Mouse (Mus musculus) embryo, embryonic 10.5 days (tissue): ENCODE results near the gene Otud6a.
A peak's percentile ranks its signal among the peaks of the same experiment; 100 is the strongest.
"Not testable (repeated sequence)": the region's sequence is repeated elsewhere in the genome, so short reads cannot be mapped to it uniquely, and the experiment has no call there.

Experiments
- DNase-seq: peaks from one replicate; pipeline ENCODE4 v3.0.0-alpha.2; 2015; ENCODE audit warnings: low spot score

The Otud6a gene

DNA sequence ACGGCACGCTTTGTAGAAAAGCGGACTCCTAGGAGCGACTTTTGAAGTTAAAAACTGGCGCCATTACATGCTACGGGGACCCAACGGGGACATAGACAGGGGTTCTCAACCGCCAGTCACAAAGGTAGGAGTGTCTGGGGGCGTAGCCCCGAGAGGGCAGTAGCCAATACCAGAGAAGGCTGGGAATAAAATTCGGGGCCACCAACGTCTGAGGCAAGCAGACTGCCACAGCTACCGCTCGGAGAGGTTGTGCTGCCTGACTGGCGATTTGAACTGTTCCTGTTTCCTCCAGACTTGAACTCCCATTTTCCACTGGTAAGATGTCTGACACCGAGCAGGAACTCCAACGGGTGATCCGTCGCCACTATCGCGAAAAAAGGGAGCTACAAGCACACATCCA is at the start of gene Otud6a:
TSS of gene Otud6a (plus strand) at position 321 of the 400 bp plus-strand sequence.
- no peak for DNase-seq

DNA sequence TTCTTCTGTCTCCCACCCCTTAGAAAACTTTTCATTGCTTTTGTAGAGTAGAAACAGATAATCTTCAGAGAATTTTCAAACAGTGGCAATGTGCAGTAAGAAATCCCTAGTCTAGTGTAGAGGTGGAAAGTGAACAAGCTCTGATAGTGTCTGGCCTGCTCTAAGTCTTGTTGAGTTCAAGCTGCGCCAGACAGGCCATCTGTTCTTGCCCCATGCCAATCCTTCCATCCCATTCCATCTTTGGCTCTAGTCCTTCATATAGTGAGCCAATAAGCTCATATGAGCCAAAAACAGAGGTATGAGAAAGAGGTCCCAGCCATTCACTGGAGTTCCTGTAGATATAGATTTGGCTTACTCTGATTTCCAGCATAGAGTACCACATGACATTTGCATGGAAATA is 38.9 kb upstream of the Otud6a start:
- no peak for DNase-seq

DNA sequence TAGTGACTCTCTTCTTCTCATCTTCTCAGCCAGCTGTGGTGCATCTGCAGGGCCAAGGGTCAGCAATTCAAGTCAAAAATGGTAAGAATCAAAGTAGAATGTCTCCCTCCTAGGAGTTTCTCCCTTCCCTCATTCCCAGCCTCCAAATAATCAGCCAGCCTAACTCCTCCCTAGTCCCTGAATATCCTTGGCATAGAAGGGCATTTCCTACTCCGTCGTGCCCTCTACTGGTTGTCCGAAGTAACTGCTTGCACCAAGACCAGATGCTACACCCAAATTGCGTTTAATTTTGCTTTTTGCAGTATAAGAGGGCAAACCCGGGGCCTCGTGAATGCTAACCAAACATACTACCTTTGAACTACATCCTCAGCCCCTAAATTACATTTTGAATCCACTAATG is 36.5 kb upstream of the Otud6a start:
- peak; percentile 66 for DNase-seq

DNA sequence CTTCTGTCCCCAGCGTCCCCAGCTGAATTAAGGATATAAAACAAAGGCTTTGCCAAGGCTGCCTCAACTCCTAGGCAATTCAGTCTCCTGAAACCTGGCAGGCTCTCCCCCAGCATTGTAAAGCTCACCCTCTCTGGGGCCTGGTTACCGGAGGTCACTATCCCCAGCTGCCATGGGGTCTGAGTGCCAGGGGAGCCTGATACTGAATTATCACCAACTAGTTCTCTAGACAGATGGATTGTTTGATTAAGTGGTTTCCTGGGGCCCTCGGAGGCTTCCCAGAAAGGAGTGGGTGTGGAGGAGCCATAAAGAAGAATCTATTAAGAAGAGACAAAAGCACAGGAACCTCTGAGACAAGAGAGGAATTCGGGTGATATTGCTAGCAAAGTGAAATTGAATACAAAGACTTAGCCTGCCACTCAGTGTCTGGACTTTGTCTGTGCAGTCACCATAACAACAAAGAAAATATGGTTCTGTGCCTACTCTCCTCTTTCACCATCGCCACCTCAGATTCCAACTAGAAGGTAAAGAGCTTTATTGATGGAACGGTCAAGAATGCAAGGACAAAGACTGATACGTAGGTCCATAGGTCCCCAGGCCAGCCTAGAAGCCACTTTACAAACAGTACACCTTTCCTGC is 34.5 kb upstream of the Otud6a start:
- DNase-seq: peak; percentile 1

DNA sequence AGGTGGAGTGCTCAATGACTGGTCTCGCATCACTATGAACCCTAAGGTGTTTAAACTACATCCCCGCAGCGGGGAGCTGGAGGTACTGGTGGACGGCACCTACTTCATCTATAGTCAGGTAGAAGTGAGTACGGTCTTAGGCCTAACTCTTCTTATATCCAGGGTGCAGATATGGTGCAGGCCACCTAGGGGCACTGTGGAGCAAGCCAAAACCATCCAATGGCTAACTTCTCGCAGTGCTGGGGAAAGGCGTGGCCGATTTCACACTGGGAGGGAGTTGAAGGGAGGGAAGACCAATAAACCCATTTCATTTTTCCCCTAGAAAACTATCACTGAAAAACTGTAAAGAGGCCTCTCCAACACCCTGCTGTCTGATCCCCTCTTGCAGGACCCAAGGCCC is 33.8 kb upstream of the Otud6a start:
- peak; percentile 11 for DNase-seq

DNA sequence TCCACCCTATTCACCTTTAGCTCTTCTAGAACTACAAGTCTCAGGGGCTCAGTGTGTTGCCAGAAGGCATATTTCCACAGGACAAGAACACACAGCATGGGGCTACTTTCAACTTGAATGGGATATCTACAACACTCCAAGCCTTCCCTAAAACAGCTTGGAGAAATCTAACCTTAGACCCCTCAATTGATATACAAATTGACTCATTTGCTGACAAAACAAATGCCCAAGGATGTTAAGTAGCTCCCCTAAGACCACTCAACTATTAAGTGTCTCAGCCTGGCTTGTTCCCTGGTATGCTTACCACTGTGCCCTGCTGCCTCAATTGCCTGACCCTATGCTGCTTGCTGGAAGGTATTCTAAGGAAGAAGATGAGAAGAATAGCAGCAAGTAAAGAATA is 27.9 kb upstream of the Otud6a start:
- DNase-seq: no peak

DNA sequence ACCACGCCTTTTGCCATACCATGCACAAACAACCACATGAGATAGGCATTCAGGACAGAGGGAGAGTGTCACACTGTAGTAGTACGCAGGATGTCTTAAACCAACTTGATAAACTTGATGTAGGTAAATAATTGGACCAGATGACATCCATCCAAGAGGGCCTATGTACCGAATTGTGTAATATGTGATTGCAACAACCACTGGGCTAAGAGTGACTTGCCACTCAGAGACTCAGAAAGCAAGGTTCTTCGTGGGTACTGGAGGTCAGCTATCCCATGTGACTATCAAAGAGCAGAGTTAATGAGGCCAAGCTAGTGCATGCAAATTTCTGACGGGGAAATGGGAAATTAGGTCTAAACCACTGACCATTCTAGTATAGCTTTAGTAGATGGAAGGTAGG is 27.2 kb upstream of the Otud6a start:
- DNase-seq: no peak

DNA sequence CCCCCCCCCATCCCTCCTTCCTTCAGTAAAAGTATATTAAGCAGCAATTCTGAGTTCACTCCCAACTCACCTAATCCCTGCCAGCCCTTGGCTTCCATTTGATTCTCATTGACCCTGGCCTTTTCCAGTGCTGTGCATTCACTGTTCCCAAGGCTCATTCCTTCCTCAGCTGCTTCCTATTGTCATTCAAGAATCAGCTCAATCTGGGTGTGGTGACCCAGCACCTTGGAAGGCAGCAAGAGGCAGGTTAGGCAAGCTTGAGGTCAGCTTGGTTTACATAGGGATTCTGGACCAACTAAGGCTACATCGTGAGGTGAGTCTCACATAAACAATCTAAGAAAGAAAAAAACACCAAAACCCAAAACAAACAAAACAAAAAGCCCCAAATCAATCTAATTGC is 19.6 kb upstream of the Otud6a start:
- no peak for DNase-seq

DNA sequence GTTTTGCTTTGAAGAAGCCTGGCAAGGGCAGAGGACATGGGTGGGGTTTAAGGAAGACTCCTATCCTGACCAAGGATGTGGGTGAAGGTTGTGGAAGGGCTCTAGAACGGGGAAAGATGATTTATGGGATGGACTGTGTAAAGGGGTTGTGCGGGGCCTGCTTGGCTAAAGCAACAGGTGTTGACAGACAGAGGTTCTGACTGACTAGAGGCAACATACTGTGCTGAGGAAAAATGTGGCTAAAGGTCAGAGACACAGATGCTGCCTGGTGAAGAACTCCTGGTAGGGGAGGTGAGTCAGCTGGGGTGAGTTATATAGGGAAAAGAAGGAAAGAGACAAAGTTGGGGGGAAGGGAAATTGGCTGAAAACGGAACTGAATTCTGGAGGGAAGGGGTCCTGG is 3.5 kb downstream of the Otud6a start:
- peak; percentile 7 for DNase-seq

DNA sequence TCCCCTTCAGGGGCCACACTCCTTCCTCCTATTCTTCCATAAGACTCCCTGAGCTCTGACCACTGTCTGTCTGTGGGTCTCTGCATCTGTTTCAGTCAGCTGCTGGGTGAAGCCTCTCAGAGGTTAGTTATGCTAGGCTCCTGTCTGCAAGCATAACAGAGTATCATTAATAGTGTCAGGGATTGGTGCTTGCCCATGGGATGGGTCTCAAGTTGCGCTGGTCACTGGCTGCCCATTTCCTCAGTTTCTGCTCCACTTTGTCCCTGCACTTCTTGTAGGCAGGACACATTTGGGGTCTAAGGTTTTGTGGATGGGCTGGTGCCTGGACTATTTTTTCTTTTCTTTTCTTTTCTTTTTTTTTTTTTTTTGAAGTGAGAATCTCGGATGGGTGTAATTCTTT is 13.8 kb downstream of the Otud6a start, which contains the start of gene Awat2:
TSS of gene Awat2 (minus strand) at position 101 of the 400 bp plus-strand sequence.
- not testable (repeated sequence) for DNase-seq

DNA sequence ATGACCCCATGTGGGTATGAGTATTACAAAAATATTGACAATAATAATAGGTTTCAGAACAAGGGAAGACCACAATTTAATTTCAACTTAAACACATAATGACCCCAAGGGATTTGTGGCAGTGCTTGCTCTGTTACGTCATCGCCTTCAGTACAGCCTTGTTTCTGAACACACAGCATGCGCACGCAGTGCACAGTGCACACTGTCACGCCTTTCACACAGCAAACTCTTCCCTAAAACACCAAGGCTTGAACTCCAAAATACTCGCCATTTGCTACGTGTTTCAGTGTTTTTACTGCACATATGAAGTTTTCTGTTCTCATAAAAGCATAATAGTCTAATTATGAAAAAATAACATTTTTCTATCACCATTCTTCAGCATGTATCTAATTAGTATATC is 14.7 kb downstream of the Otud6a start:
- no peak for DNase-seq

DNA sequence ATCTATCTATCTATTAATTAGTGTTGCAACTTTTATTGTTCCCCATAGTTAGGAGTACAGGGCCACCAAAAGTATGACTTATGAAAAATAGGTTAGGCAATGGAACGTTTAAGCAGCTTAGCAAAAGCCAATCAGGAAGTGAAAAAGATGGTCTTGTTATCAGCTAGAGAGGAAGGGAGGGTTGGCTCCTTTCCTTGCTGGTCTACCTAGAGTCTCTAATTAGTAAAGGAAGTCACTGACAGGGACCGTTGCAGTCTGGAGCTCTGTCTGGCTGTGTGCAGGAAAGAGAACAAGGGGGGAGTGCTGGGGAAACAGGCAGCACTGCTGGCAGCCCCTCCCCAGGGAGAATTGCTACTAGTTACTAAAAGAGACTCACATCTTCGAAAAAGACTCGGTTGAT is 39.2 kb downstream of the Otud6a start:
- no peak for DNase-seq

DNA sequence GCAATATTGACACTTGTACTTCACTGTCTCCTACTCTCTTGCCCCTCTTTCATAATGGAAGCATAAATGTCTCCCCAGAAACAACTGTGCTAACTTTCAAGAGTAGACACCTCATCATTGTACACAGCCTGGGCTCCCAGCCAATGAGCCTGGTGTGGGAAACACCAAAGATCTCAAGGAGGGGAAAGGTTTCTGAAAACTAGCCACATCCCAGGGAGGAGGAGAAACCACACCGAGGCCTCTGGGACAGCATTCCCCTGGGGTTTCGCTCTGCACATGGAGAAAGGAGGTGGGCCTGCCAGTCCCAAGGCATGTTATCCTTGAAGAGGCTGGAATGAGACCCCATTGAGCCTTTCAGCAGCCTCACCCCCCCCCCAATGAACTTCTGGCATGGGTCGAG is 41.3 kb downstream of the Otud6a start:
- no peak for DNase-seq

DNA sequence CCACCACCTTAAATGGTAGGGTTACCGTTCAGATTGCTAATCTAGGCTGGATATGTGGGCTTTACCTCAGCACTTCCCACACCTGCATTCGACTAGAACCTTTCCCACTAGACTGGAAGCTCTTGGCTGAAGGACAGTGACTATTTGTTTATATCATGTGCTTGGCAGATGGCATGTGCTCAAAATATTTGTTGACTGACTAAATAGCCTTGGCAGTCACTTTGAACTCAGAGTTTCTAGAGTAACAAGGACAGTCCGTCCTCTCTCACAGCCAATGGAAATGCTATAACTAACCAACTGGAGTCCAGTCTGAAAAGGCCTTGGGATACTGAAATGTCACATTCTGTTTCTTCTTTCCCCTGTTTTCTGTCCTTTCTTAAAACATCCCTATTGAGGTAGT is 42.7 kb downstream of the Otud6a start:
- DNase-seq: no peak

DNA sequence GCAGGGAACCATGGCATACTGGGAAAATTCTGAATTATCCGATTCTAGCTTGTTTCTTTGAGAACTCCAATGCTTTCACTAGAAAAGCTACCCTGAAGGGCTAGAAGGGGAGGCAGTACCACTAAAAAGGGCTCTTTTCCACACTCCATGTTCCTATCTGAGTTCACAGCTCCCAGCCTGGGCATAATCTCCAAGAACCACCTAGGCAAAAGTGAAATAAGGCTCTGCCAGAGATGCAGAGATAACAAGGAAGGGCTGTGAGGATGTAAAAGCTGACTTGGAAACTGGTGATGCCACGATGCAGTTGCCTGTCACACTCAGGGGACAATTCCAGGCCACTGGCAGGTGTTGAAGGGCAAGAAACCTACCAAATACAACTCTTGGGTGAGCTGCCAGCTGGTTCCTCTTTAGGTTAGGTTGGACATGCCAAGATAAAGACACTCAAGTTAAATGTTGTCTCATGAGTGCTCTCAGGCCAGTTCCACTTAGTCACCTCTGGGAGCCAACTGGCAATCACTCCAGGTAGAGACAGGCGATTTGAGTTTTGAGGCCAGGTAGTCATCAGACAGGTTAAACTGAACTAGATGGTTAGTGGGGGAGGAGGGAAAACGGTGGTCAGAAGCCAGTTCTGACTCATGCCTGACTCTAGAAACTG is 46.9 kb downstream of the Otud6a start:
- DNase-seq: no peak
